Mouse (Mus musculus) embryonic facial prominence, embryonic 11.5 days (tissue): Measurements from ENCODE around the gene Msh3. TPM values are rescaled to one million over a fixed set of nuclear protein-coding genes. Genes with fewer than 3 reads are reported as not detected.

Experiments used
- ATAC-seq: fragments of 200-750 bp; cut with Nextera tagmentation; replicated peaks from 2 replicates; pipeline ENCODE4 v1.8.0; 2017; ENCODE audit warnings: low read depth; ENCODE audit not compliant: insufficient number of reproducible peaks, low FRiP score, low TSS enrichment
- DNase-seq: peaks from one replicate; pipeline ENCODE4 v3.0.0-alpha.2; 2015; ENCODE audit warnings: low spot score
- H3K27ac ChIP-seq: fragments of 300-500 bp; sonication (generic); replicated peaks from 2 replicates; pipeline ENCODE4 v1.5.1; 2014; ENCODE audit warnings: mild to moderate bottlenecking, low read depth, low read length, control low read depth
- H3K27me3 ChIP-seq: fragments of 300-500 bp; sonication (generic); 2 replicates; pipeline ENCODE4 v1.6.1; 2014; ENCODE audit warnings: mild to moderate bottlenecking, low read length, moderate library complexity, mixed read lengths; ENCODE audit not compliant: control insufficient read depth, insufficient read depth
- H3K36me3 ChIP-seq: fragments of 300-500 bp; sonication (generic); replicated peaks from 2 replicates; pipeline ENCODE4 v1.6.1; 2014; ENCODE audit warnings: low read depth, mild to moderate bottlenecking, low read length, moderate library complexity, mixed read lengths; ENCODE audit not compliant: control insufficient read depth, insufficient read depth
- H3K4me1 ChIP-seq: fragments of 300-500 bp; sonication (generic); 2 replicates; pipeline ENCODE4 v1.6.1; 2014; ENCODE audit warnings: low read length, mixed read lengths; ENCODE audit not compliant: control insufficient read depth, insufficient read depth
- H3K4me2 ChIP-seq: fragments of 300-500 bp; sonication (generic); 2 replicates; pipeline ENCODE4 v1.6.1; 2014; ENCODE audit warnings: low read depth, mild to moderate bottlenecking, control low read depth, low read length, moderate library complexity
- H3K4me3 ChIP-seq: fragments of 300-500 bp; sonication (generic); 2 replicates; pipeline ENCODE4 v1.5.1; 2014; ENCODE audit warnings: low read depth, low read length, control low read depth
- H3K9ac ChIP-seq: fragments of 300-500 bp; sonication (generic); replicated peaks from 2 replicates; pipeline ENCODE4 v1.6.1; 2014; ENCODE audit warnings: mild to moderate bottlenecking, control low read depth, low read length
- H3K9me3 ChIP-seq: fragments of 300-500 bp; sonication (generic); replicated peaks from 2 replicates; pipeline ENCODE4 v1.6.1; 2016; ENCODE audit warnings: mild to moderate bottlenecking, low read length, inconsistent platforms, mixed read lengths; ENCODE audit not compliant: control insufficient read depth
- WGBS: fragments of 180-500 bp; shearing (Covaris S2); extraction: QIAGEN DNeasy Blood & Tissue Kit; methylation state at CpG from one replicate; pipeline ENCODE4 v1.1.7; 2014; 5-methylcytosine and 5-hydroxymethylcytosine counted together
- polyA plus RNA-seq: library from polyadenylated mRNA; unstranded; fragments of >200 nt; fragmentation: Nextera tagmentation; extraction: Ambion mirVana; gene quantifications from 2 replicates; pipeline ENCODE4 v1.2.1, GENCODE M21; 2014

Gene Msh3
- polyA plus RNA-seq, 1 experiment from 2014 or later = 45.6 TPM

GRCm38 (mm10) chr13:92299522-92299921, 55.3 kb downstream of the Msh3 start:
- no peak overlapping the region for H3K27ac ChIP-seq
- no peak overlapping the region for H3K9ac ChIP-seq
- no peak for DNase-seq
- no peaks in the 10 kb centered on the region for H3K9me3 ChIP-seq
- no peaks in the 10 kb centered on the region for H3K4me1 ChIP-seq
- H3K27me3 ChIP-seq = no peaks in the 10 kb centered on the region
- ATAC-seq = no peak
- H3K36me3 ChIP-seq = no peaks in the 10 kb centered on the region
- no peak overlapping the region for H3K4me3 ChIP-seq
- WGBS = 62% methylated on average over 1 of the region's 1 CpGs
- no peak overlapping the region for H3K4me2 ChIP-seq

- no peaks in the 10 kb centered on the region for H3K27me3 ChIP-seq
- H3K9ac ChIP-seq = no peak overlapping the region
- DNase-seq (no peak), ATAC-seq (no peak)
- no peaks in the 10 kb centered on the region for H3K4me1 ChIP-seq
- H3K36me3 ChIP-seq = no peaks in the 10 kb centered on the region
- no peak overlapping the region for H3K4me3 ChIP-seq
- no peak overlapping the region for H3K4me2 ChIP-seq
- 92% methylated on average over 2 of the region's 2 CpGs for WGBS
- H3K9me3 ChIP-seq = no peaks in the 10 kb centered on the region
- H3K27ac ChIP-seq = no peak overlapping the region
Measured at GRCm38 (mm10) chr13:92297021-92297420, 57.8 kb downstream of the Msh3 start.

DNA sequence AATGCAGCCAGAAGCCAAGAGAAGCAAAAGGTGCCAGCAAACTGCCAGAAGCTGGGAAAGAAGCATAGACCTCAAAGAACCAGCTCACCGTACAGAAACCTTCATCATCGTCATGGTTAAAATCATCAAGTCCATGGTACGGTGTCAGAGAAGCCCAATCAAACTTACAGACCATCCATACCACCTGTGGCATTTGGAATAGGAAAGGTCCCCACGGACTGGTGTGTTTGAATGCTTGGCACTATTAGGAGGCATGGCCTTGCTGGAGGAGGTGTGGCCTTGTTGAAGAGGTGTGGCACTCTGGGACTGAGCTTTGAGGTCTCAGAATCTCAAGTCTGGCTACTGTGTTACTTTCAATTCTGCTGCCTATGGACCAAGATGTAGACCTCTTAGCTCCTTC, 58.3 kb downstream of the Msh3 start:
- no peak for ATAC-seq

DNA sequence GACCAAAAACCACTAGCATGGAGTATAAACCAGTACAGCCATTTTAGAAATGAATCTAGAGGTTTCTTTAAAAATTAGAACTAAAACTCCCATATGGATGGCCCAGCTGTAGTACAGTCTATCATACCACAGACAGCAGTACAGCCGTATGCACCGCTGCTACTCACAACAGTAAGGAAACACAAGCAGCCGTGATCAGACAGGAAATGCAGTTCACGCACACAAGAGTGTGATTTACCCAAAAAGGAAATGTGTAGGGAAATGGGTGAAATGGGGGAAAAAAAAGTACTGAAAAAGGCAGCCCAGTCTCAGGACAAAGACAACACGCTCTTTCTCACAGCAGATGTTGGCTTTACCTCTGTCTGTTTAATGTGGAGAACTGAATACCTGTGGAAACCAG, 60.9 kb downstream of the Msh3 start:
- H3K27ac ChIP-seq = no peak overlapping the region
- H3K9me3 ChIP-seq = no peaks in the 10 kb centered on the region
- no peaks in the 10 kb centered on the region for H3K4me1 ChIP-seq
- H3K4me3 ChIP-seq = no peak overlapping the region
- H3K4me2 ChIP-seq = no peak overlapping the region
- H3K9ac ChIP-seq = no peak overlapping the region
- ATAC-seq = no peak
- no peak for DNase-seq
- H3K36me3 ChIP-seq = no peaks in the 10 kb centered on the region
- H3K27me3 ChIP-seq = no peaks in the 10 kb centered on the region
- 87% methylated on average over 5 of the region's 5 CpGs for WGBS

More for the DNA sequence above, 58.3 kb downstream of the Msh3 start:
- H3K9me3 ChIP-seq = no peaks in the 10 kb centered on the region
- H3K4me3 ChIP-seq = no peak overlapping the region
- no peak for DNase-seq
- H3K36me3 ChIP-seq = no peaks in the 10 kb centered on the region
- H3K27ac ChIP-seq = no peak overlapping the region
- no peaks in the 10 kb centered on the region for H3K4me1 ChIP-seq
- no peak overlapping the region for H3K4me2 ChIP-seq
- no peaks in the 10 kb centered on the region for H3K27me3 ChIP-seq
- whole genome bisulfite sequencing = 94% methylated on average over 4 of the region's 4 CpGs
- H3K9ac ChIP-seq = no peak overlapping the region

DNA sequence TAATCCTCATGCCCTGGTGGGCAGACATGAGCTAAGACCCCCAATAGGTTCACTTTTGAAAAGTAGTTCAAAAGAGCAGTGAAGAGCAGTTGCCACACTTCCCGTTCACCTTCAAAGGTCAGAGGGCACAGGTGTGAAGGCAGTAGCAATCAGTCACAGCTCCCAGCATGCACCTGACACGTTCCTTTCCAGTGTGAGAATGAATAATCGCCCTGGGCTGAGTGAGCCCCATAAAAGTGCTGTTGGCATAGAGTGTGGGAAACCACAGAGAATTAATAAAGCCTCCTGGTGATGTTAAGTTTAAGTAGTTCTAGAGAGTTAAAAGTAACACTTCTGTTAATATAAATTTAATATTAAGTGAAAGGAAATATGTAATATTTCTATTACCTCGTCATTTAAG, 63.2 kb downstream of the Msh3 start:
- DNase-seq (no peak), ATAC-seq (no peak)
- 81% methylated on average over 4 of the region's 4 CpGs for WGBS
- Histone ChIP-seq H3K27ac (no peak overlapping the region), H3K9ac (no peak overlapping the region), H3K27me3 (no peaks in the 10 kb centered on the region), H3K9me3 (no peaks in the 10 kb centered on the region), H3K36me3 (no peaks in the 10 kb centered on the region), H3K4me3 (no peak overlapping the region), H3K4me1 (no peaks in the 10 kb centered on the region), H3K4me2 (no peak overlapping the region)

GRCm38 (mm10) chr13:92277027-92277426, 77.8 kb downstream of the Msh3 start:
- DNase-seq = no peak
- no peaks in the 10 kb centered on the region for H3K36me3 ChIP-seq
- H3K9ac ChIP-seq = no peak overlapping the region
- no peak overlapping the region for H3K4me2 ChIP-seq
- no peak overlapping the region for H3K27ac ChIP-seq
- no peaks in the 10 kb centered on the region for H3K4me1 ChIP-seq
- H3K4me3 ChIP-seq = no peak overlapping the region
- ATAC-seq = no peak
- H3K27me3 ChIP-seq = no peaks in the 10 kb centered on the region
- H3K9me3 ChIP-seq = no peaks in the 10 kb centered on the region
- 92% methylated on average over 2 of the region's 2 CpGs for WGBS

- H3K4me2 ChIP-seq = no peak overlapping the region
- no peak for ATAC-seq
- H3K9ac ChIP-seq = no peak overlapping the region
- WGBS = 81% methylated on average over 9 of the region's 9 CpGs
- no peak for DNase-seq
- H3K4me3 ChIP-seq = no peak overlapping the region
- no peaks in the 10 kb centered on the region for H3K36me3 ChIP-seq
- H3K27me3 ChIP-seq = no peaks in the 10 kb centered on the region
- H3K9me3 ChIP-seq = no peaks in the 10 kb centered on the region
- no peaks in the 10 kb centered on the region for H3K4me1 ChIP-seq
- H3K27ac ChIP-seq = no peak overlapping the region
Measured at GRCm38 (mm10) chr13:92275292-92275691, 79.5 kb downstream of the Msh3 start.

DNA sequence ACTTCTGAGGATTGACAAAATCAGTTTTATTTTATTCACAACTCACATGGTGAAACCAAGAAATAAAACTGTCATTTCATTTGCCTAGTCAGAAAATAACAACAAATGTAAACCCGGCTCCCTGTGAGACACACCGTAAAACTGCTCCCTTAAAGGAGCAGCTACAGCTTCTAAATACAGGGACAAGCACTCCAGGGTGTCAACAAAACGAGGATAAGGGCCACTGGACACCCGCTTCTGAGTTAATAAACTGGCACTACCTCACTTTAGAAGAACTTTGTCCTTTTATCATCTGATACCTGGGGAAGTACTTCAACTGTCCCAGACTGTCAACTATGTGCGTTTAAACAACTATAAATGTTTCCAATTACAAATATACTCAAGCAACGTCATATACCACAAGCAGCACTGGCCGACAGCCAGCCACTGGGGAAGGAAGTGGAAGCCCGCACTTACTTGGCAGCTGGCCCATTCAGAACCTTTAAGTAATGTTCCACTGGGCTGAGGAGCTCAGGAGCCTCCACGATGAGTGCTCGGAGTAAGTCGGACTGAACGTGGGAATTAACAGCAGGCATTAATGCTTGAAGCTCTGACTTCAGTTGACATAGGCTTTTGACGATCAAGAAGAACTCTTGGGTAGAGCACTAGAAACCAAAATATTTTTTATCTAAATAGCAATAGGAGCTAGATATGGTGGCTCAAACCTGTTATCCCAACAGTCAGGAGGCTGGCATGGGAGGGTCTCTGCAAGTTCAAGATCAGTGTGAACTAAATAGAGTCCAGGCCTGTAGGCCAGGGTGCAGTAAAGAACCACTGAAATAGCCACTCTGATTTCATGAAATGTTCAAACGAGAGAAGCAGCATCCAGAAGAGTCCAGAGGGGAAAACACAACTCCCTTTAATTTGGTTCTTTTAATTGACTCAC, 80.3 kb downstream of the Msh3 start:
- no peaks in the 10 kb centered on the region for H3K36me3 ChIP-seq
- no peaks in the 10 kb centered on the region for H3K4me1 ChIP-seq
- no peak overlapping the region for H3K9ac ChIP-seq
- H3K4me2 ChIP-seq = no peak overlapping the region
- DNase-seq = no peak
- no peaks in the 10 kb centered on the region for H3K27me3 ChIP-seq
- H3K27ac ChIP-seq = no peak overlapping the region
- WGBS = 90% methylated on average over 14 of the region's 14 CpGs
- H3K9me3 ChIP-seq = no peaks in the 10 kb centered on the region
- no peak for ATAC-seq
- no peak overlapping the region for H3K4me3 ChIP-seq
